16 mouse cellular contexts compared by ENCODE assay signal in the genomic region with DNA sequence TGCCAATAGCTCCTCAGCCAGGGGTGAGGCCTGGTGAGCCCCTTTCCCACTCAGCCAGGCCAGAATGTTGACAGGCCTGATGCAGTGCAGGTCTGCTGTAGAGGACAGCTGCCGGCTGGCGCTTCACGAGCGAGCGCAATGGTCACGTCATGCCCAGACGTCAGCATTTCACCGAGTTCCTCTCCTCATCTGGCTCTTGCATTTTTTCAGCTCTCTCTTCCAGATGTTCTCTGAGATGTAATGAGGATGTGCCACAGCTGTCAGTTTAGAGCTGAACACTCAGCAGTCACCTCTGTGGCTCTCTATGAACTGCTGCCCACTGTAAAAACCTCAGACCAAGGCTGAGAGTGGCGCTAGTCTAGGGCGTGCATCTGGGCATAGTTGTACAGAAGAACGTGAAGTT. TPM values are rescaled to one million over a fixed set of nuclear protein-coding genes. Genes with fewer than 3 reads are reported as not detected.
DNase-seq lines count a peak whose midpoint lies in the region; ATAC-seq and TF ChIP-seq lines count a peak whose summit lies in the region.
"Had no signal": no experiment of that assay in that cellular context is flagged by ENCODE, and none has a peak within 500 bp of the region (broad histone marks: within the 10 kb centered on the region; RNA-seq: fewer than 3 reads in every experiment).

No protein-coding gene starts in this region.

- WGBS in lung, embryonic 14.5 days, result 40% methylated on average over 11 of the region's 11 CpGs
- WGBS in lung, adult 2 months, result 75% methylated on average over 11 of the region's 11 CpGs
- WGBS in heart, embryonic 16.5 days, result 37% methylated on average over 11 of the region's 11 CpGs
- WGBS in lung, embryonic 16.5 days, result 53% methylated on average over 11 of the region's 11 CpGs

- no peaks in the 10 kb centered on the region for H3K9me3 ChIP-seq in lung, embryonic 14.5 days (ENCODE audit: low read depth, low read length)
- H3K9me3 ChIP-seq in heart, embryonic 16.5 days (replicated peaks; ENCODE audit: control insufficient read depth, low read length), result no peaks in the 10 kb centered on the region
- no peaks in the 10 kb centered on the region for H3K9me3 ChIP-seq in lung, embryonic 16.5 days (ENCODE audit: control insufficient read depth, low read length)
- H3K9me3 ChIP-seq: forebrain, embryonic 12.5 days; G1E; hindbrain, embryonic 12.5 days; midbrain, embryonic 12.5 days had no signal

- peak; percentile 83 for DNase-seq in lung, embryonic 14.5 days
- DNase-seq in lung, adult 2 months, result no peak
- peak; percentile 27 for DNase-seq in yolk sac, embryonic 10.5 days (ENCODE audit: low spot score)
- no peak for DNase-seq in spleen, postnatal 4 days (ENCODE audit: low spot score in 2 of 2)
- no peak for DNase-seq in kidney, postnatal 4 days
- DNase-seq: adrenal gland, adult 2 months; cerebellum, adult 18-20 months; kidney, adult 18-20 months; liver, postnatal 0 days had no signal

- H3K4me3 ChIP-seq in lung, embryonic 14.5 days (ENCODE audit: low read depth, low read length), result no peak overlapping the region
- no peak overlapping the region for H3K4me3 ChIP-seq in lung, adult 2 months (replicated peaks; ENCODE audit: extremely low read depth, low read depth, low read length)
- H3K4me3 ChIP-seq in heart, embryonic 16.5 days (ENCODE audit: low read length), result peak overlapping the region; percentile 18; the same call in 1 of the 2 replicates
- no peak overlapping the region for H3K4me3 ChIP-seq in lung, embryonic 16.5 days (ENCODE audit: low read length)
- H3K4me3 ChIP-seq: forebrain, embryonic 12.5 days; hindbrain, embryonic 12.5 days; midbrain, embryonic 12.5 days; myocyte had no signal

- TF ChIP-seq CTCF in lung, embryonic 14.5 days (IDR thresholded peaks at IDR 0.05; ENCODE audit: low read depth), result no peak
- no peak for TF ChIP-seq CTCF in lung, adult 2 months (IDR thresholded peaks at IDR 0.05; ENCODE audit: insufficient read depth, low read length)

- no peak overlapping the region for H3K9ac ChIP-seq in lung, embryonic 14.5 days
- H3K9ac ChIP-seq in heart, embryonic 16.5 days (ENCODE audit: low read length), result no peak overlapping the region
- H3K9ac ChIP-seq in lung, embryonic 16.5 days (ENCODE audit: low read length), result no peak overlapping the region
- H3K9ac ChIP-seq: forebrain, embryonic 12.5 days; hindbrain, embryonic 12.5 days; liver, postnatal 0 days; midbrain, embryonic 12.5 days had no signal

- H3K27me3 ChIP-seq in lung, embryonic 14.5 days (ENCODE audit: insufficient read depth, low read length), result no peaks in the 10 kb centered on the region
- no peaks in the 10 kb centered on the region for H3K27me3 ChIP-seq in heart, embryonic 16.5 days (ENCODE audit: control insufficient read depth, insufficient read depth, low read length)
- H3K27me3 ChIP-seq in lung, embryonic 16.5 days (ENCODE audit: control insufficient read depth, insufficient read depth, low read depth, low read length), result no peaks in the 10 kb centered on the region
- H3K27me3 ChIP-seq: forebrain, embryonic 12.5 days; hindbrain, embryonic 12.5 days; midbrain, embryonic 12.5 days had no signal

- H3K36me3 ChIP-seq in lung, embryonic 14.5 days (ENCODE audit: insufficient read depth), result no peaks in the 10 kb centered on the region
- H3K36me3 ChIP-seq in heart, embryonic 16.5 days (ENCODE audit: control insufficient read depth, insufficient read depth), result no peaks in the 10 kb centered on the region
- H3K36me3 ChIP-seq in lung, embryonic 16.5 days (ENCODE audit: control insufficient read depth, insufficient read depth, low read length), result no peaks in the 10 kb centered on the region
- H3K36me3 ChIP-seq: forebrain, embryonic 12.5 days; G1E; hindbrain, embryonic 12.5 days; midbrain, embryonic 12.5 days had no signal

- H3K27ac ChIP-seq in lung, embryonic 14.5 days (ENCODE audit: low read depth), result peak overlapping the region; percentile 58
- no peak overlapping the region for H3K27ac ChIP-seq in heart, embryonic 16.5 days (ENCODE audit: low read length)
- no peak overlapping the region for H3K27ac ChIP-seq in lung, embryonic 16.5 days (ENCODE audit: low read length)
- H3K27ac ChIP-seq: forebrain, embryonic 12.5 days; hindbrain, embryonic 12.5 days; midbrain, embryonic 12.5 days had no signal

- H3K4me2 ChIP-seq in lung, embryonic 14.5 days, result peak overlapping the region; percentile 32
- peak overlapping the region; percentile 41 for H3K4me2 ChIP-seq in heart, embryonic 16.5 days (ENCODE audit: low read depth, low read length)
- H3K4me2 ChIP-seq in lung, embryonic 16.5 days (ENCODE audit: low read depth, low read length), result peak overlapping the region; percentile 18; the same call in 1 of the 2 replicates
- H3K4me2 ChIP-seq: forebrain, embryonic 12.5 days; hindbrain, embryonic 12.5 days; midbrain, embryonic 12.5 days had no signal

- H3K4me1 ChIP-seq in lung, embryonic 14.5 days (ENCODE audit: insufficient read depth), result no peaks in the 10 kb centered on the region
- H3K4me1 ChIP-seq in lung, adult 2 months (ENCODE audit: control insufficient read depth, insufficient read depth, low read length), result no peaks in the 10 kb centered on the region
- H3K4me1 ChIP-seq in heart, embryonic 16.5 days (ENCODE audit: control insufficient read depth, insufficient read depth, low read length), result 0 out of 2 replicates have a peak, but pooled peaks cover 5% of the 10 kb centered on the region
- H3K4me1 ChIP-seq in lung, embryonic 16.5 days (replicated peaks; ENCODE audit: control insufficient read depth, insufficient read depth, low read length), result no peaks in the 10 kb centered on the region
- H3K4me1 ChIP-seq: forebrain, embryonic 12.5 days; hindbrain, embryonic 12.5 days; midbrain, embryonic 12.5 days had no signal

- TF ChIP-seq POLR2A in lung, adult 2 months (IDR thresholded peaks at IDR 0.05; ENCODE audit: borderline replicate concordance, extremely low read depth, low read depth, low read length), result no peak

- ATAC-seq in lung, embryonic 14.5 days (ENCODE audit: insufficient read depth), result peak; percentile 98
- peak; percentile 52; the same call in 1 of the 2 replicates for ATAC-seq in heart, embryonic 16.5 days (replicated peaks; ENCODE audit: extremely low read depth, insufficient read depth, low FRiP score)
- peak; percentile 94 for ATAC-seq in lung, embryonic 16.5 days (ENCODE audit: low read depth)
- ATAC-seq: liver, postnatal 0 days had no signal

RNA-seq across cellular contexts. Expression of gene Ccdc170, which starts 8.7 kb away (rescaled TPM):
- polyA plus RNA-seq in lung, embryonic 14.5 days (2014; fragmentation: Nextera tagmentation; extraction: Ambion mirVana), result 0.12 TPM in 2 replicates
- polyA plus RNA-seq in lung, adult 2 months (2012; rRNA removed), result 1.5 and 2.5 TPM in 2 replicates
- polyA plus RNA-seq in heart, embryonic 16.5 days (2015; fragmentation: Nextera tagmentation; extraction: Ambion mirVana), result 0.18 and 0.19 TPM in 2 replicates
- polyA plus RNA-seq in lung, embryonic 16.5 days (2015; fragmentation: Nextera tagmentation; extraction: Ambion mirVana), result 0.43 and 0.97 TPM in 2 replicates
- polyA plus RNA-seq: G1E; liver, postnatal 0 days had no signal

RNA-seq across cellular contexts. Expression of gene Armt1, which starts 41.3 kb away (rescaled TPM):
- polyA plus RNA-seq in lung, embryonic 14.5 days (2014; fragmentation: Nextera tagmentation; extraction: Ambion mirVana), result 20.7 and 21.1 TPM in 2 replicates
- polyA plus RNA-seq in lung, adult 2 months (2012; rRNA removed), result 4.3 and 7.2 TPM in 2 replicates
- 16.2 and 18.0 TPM in 2 replicates for polyA plus RNA-seq in heart, embryonic 16.5 days (2015; fragmentation: Nextera tagmentation; extraction: Ambion mirVana)
- 19.5 and 22.3 TPM in 2 replicates for polyA plus RNA-seq in lung, embryonic 16.5 days (2015; fragmentation: Nextera tagmentation; extraction: Ambion mirVana)

RNA-seq across cellular contexts. Expression of gene Rmnd1, which starts 41.4 kb away (rescaled TPM):
- 46.0 and 46.3 TPM in 2 replicates for polyA plus RNA-seq in lung, embryonic 14.5 days (2014; fragmentation: Nextera tagmentation; extraction: Ambion mirVana)
- 11.1 and 16.5 TPM in 2 replicates for polyA plus RNA-seq in lung, adult 2 months (2012; rRNA removed)
- 119 and 122 TPM in 2 replicates for polyA plus RNA-seq in heart, embryonic 16.5 days (2015; fragmentation: Nextera tagmentation; extraction: Ambion mirVana)
- polyA plus RNA-seq in lung, embryonic 16.5 days (2015; fragmentation: Nextera tagmentation; extraction: Ambion mirVana), result 39.1 and 44.8 TPM in 2 replicates

Comparison
In these comparisons a context has a peak if more than half of its experiments do, and no peak if none do; other contexts are left out.
1. DNase-seq: peak in lung, embryonic 14.5 days (single experiment) and yolk sac, embryonic 10.5 days (single experiment); none in lung, adult 2 months (single experiment), spleen, postnatal 4 days (0 of 2) and kidney, postnatal 4 days (0 of 2).
2. Peak in every context shown above with its lines, with median percentiles within 50 percentile points of each other: ATAC-seq and H3K4me2 ChIP-seq.